Mouse (Mus musculus): ENCODE measurements at regions not wholly inside any gene's neighbourhood (a gene's known extent, or its start where the extent isn't known, plus 50 kb on each side); places are given as distances from the start of the nearest gene placed in this dataset.

DNA sequence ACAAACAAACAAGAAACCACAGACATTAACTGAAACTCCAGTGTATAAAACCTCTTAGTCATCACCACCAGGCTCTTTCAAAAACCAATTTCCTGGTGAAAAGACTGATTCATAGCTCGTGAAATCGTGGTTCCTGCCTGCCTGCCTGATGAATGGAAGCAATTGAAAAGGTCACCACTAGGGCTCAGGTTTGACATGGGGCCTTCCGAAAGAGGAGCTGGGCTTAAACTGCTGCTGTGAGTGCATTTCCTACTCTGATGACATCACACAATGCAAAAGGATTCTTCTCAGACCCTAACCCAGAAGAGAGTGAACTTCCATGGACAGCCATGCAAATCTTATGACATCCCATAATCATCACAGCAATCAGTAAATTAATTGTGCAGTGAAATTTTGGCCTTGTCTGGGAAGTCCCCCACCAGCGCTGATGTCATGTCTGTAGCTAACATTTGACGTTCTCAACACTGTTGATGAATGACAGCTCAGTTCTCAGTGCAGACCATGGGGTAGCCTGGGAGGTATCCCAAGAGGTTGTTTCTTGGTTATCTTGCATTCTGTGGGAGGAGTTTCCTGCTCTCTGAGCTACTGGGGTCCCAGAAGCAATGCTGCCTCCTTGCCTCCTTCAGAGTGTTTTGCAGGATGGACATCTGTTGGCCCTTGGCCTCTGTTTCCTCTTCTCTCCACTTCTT lies 182.9 kb downstream of the Fam76b start:
- no peak for TF ChIP-seq CTCF (conservative IDR thresholded peaks at IDR 0.05; ENCODE audit: low read length)
- TF ChIP-seq POU5F1 (IDR thresholded peaks at IDR 0.05; ENCODE audit: borderline replicate concordance, low read length): no peak
